Mouse (Mus musculus) frontal cortex, adult 2 months (tissue): ENCODE data around the gene Ccdc173. TPM values are rescaled to one million over a fixed set of nuclear protein-coding genes. Genes with fewer than 3 reads are reported as not detected.

Experiments
- polyA plus RNA-seq: library from polyadenylated mRNA; depleted of rRNA; stranded (reverse); fragments of >200 nt; gene quantifications from 2 replicates; pipeline ENCODE4 v1.2.3, GENCODE M21; 2012; rRNA removed

Gene Ccdc173
- polyA plus RNA-seq, 1 experiment: 4.4 TPM

Other genes starting within 250 kb of the Ccdc173 start
- gene Lrp2, start 203.5 kb downstream of the Ccdc173 start, polyA plus RNA-seq: 0.06 and 0.11 TPM in 2 replicates
- gene Bbs5, start 142.4 kb downstream of the Ccdc173 start, polyA plus RNA-seq: 32.7 and 38.5 TPM in 2 replicates
- gene Klhl41, start 119.5 kb downstream of the Ccdc173 start, polyA plus RNA-seq: 0.34 and 0.42 TPM in 2 replicates
- 14.7 and 15.1 TPM in 2 replicates for gene Fastkd1, start 76.1 kb downstream of the Ccdc173 start, polyA plus RNA-seq
- 25.0 and 27.3 TPM in 2 replicates for gene Ppig, start 67.0 kb downstream of the Ccdc173 start, polyA plus RNA-seq
- gene Phospho2, start within 50 bp of the Ccdc173 start, polyA plus RNA-seq: 23.1 and 36.9 TPM in 2 replicates
- 36.7 and 39.9 TPM in 2 replicates for gene Klhl23, start 32.4 kb upstream of the Ccdc173 start, polyA plus RNA-seq
- gene Ssb, start 72.0 kb upstream of the Ccdc173 start, polyA plus RNA-seq: 113 and 130 TPM in 2 replicates
- 14.1 and 17.3 TPM in 2 replicates for gene Mettl5, start 96.0 kb upstream of the Ccdc173 start, polyA plus RNA-seq
- gene Ubr3, start 107.7 kb upstream of the Ccdc173 start, polyA plus RNA-seq: 82.7 and 105 TPM in 2 replicates
- 0.96 and 0.99 TPM in 2 replicates for gene Myo3b, start 249.6 kb upstream of the Ccdc173 start, polyA plus RNA-seq